Mouse (Mus musculus): ENCODE measurements around the gene Isca2.

Isca2 gene

GRCm38 (mm10) chr12:84814663-84815325 lies 41.7 kb downstream of the Isca2 start:
- no peak for DNase-seq (ENCODE audit: low spot score)

GRCm38 (mm10) chr12:84818496-84818895 lies 45.4 kb downstream of the Isca2 start:
- no peak for DNase-seq (ENCODE audit: low spot score)

GRCm38 (mm10) chr12:84819236-84820168 lies 46.5 kb downstream of the Isca2 start:
- DNase-seq (ENCODE audit: low spot score): peak; percentile 10

GRCm38 (mm10) chr12:84823601-84824000 lies 50.5 kb downstream of the Isca2 start:
- no peak for DNase-seq (ENCODE audit: low spot score)

GRCm38 (mm10) chr12:84824203-84824602 lies 51.2 kb downstream of the Isca2 start:
- DNase-seq (ENCODE audit: low spot score): no peak
